Mouse (Mus musculus) heart, embryonic 11.5 days (tissue): ENCODE results near the gene Gpr34. TPM values are rescaled to one million over a fixed set of nuclear protein-coding genes. Genes with fewer than 3 reads are reported as not detected.

Source experiments
- ATAC-seq: fragments of 200-750 bp; cut with Nextera tagmentation; replicated peaks from 2 replicates; pipeline ENCODE4 v1.8.0; 2017; ENCODE audit warnings: moderate library complexity; ENCODE audit not compliant: insufficient number of reproducible peaks, low FRiP score, low TSS enrichment
- H3K27ac ChIP-seq: fragments of 300-500 bp; sonication (generic); 2 replicates; pipeline ENCODE4 v1.5.1; 2014; ENCODE audit warnings: mild to moderate bottlenecking, low read depth, low read length
- H3K27me3 ChIP-seq: fragments of 300-500 bp; sonication (generic); 2 replicates; pipeline ENCODE4 v1.6.1; 2014; ENCODE audit warnings: mild to moderate bottlenecking, low read length, mixed read lengths; ENCODE audit not compliant: control insufficient read depth, insufficient read depth
- H3K36me3 ChIP-seq: fragments of 300-500 bp; sonication (generic); 2 replicates; pipeline ENCODE4 v1.6.1; 2014; ENCODE audit warnings: mild to moderate bottlenecking, low read length, moderate library complexity, mixed read lengths; ENCODE audit not compliant: control insufficient read depth, insufficient read depth
- H3K4me1 ChIP-seq: fragments of 300-500 bp; sonication (generic); 2 replicates; pipeline ENCODE4 v1.6.1; 2014; ENCODE audit warnings: low read length; ENCODE audit not compliant: control insufficient read depth, insufficient read depth
- H3K4me2 ChIP-seq: fragments of 300-500 bp; sonication (generic); 2 replicates; pipeline ENCODE4 v1.6.1; 2014; ENCODE audit warnings: mild to moderate bottlenecking, moderate library complexity
- H3K4me3 ChIP-seq: fragments of 300-500 bp; sonication (generic); 2 replicates; pipeline ENCODE4 v1.5.1; 2014; ENCODE audit warnings: low read depth, low read length
- H3K9ac ChIP-seq: fragments of 300-500 bp; sonication (generic); 2 replicates; pipeline ENCODE4 v1.6.1; 2014; ENCODE audit warnings: mild to moderate bottlenecking, low read depth, low read length, moderate library complexity
- H3K9me3 ChIP-seq: fragments of 300-500 bp; sonication (generic); replicated peaks from 2 replicates; pipeline ENCODE4 v1.6.1; 2016; ENCODE audit warnings: low read length; ENCODE audit not compliant: control insufficient read depth
- WGBS: fragments of 180-500 bp; shearing (Covaris S2); extraction: QIAGEN DNeasy Blood & Tissue Kit; methylation state at CpG from one replicate; pipeline ENCODE4 v1.1.7; 2014; ENCODE audit not compliant: insufficient replicate concordance; 5-methylcytosine and 5-hydroxymethylcytosine counted together
- polyA plus RNA-seq: library from polyadenylated mRNA; unstranded; fragments of >200 nt; fragmentation: Nextera tagmentation; extraction: Ambion mirVana; gene quantifications from 2 replicates; pipeline ENCODE4 v1.2.1, GENCODE M21; 2014

The Gpr34 gene
- polyA plus RNA-seq, 1 experiment from 2014 or later: 0.62 TPM

- Histone ChIP-seq H3K4me3 (no peak overlapping the region), H3K27ac (no peak overlapping the region), H3K9me3 (no peaks in the 10 kb centered on the region), H3K36me3 (no peaks in the 10 kb centered on the region), H3K4me1 (no peaks in the 10 kb centered on the region), H3K9ac (no peak overlapping the region), H3K4me2 (no peak overlapping the region), H3K27me3 (no peaks in the 10 kb centered on the region)
- WGBS: 75% methylated on average over 4 of the region's 4 CpGs
- no peak for ATAC-seq
Observed at GRCm38 (mm10) chrX:13618476-13618875, 13.4 kb upstream of the Gpr34 start.

- ATAC-seq: no peak
- Histone ChIP-seq H3K4me2 (no peak overlapping the region), H3K4me3 (no peak overlapping the region), H3K9me3 (no peaks in the 10 kb centered on the region), H3K27ac (no peak overlapping the region), H3K4me1 (no peaks in the 10 kb centered on the region), H3K36me3 (no peaks in the 10 kb centered on the region), H3K27me3 (no peaks in the 10 kb centered on the region), H3K9ac (no peak overlapping the region)
- 73% methylated on average over 4 of the region's 4 CpGs for WGBS
Observed at GRCm38 (mm10) chrX:13621473-13621872, 10.4 kb upstream of the Gpr34 start.

GRCm38 (mm10) chrX:13622654-13623053 is 9.2 kb upstream of the Gpr34 start:
- WGBS: 85% methylated on average over 5 of the region's 5 CpGs

GRCm38 (mm10) chrX:13636398-13636797 is 4.5 kb downstream of the Gpr34 start:
- WGBS: 79% methylated on average over 1 of the region's 1 CpGs
- no peaks in the 10 kb centered on the region for H3K9me3 ChIP-seq
- ATAC-seq: no peak
- H3K4me1 ChIP-seq: no peaks in the 10 kb centered on the region
- no peak overlapping the region for H3K4me3 ChIP-seq
- no peaks in the 10 kb centered on the region for H3K36me3 ChIP-seq
- no peaks in the 10 kb centered on the region for H3K27me3 ChIP-seq
- no peak overlapping the region for H3K27ac ChIP-seq
- no peak overlapping the region for H3K4me2 ChIP-seq
- no peak overlapping the region for H3K9ac ChIP-seq

More at GRCm38 (mm10) chrX:13622654-13623053, 9.2 kb upstream of the Gpr34 start:
- Histone ChIP-seq H3K27me3 (no peaks in the 10 kb centered on the region), H3K4me3 (no peak overlapping the region), H3K4me2 (no peak overlapping the region), H3K9me3 (no peaks in the 10 kb centered on the region), H3K27ac (no peak overlapping the region), H3K9ac (no peak overlapping the region), H3K4me1 (no peaks in the 10 kb centered on the region), H3K36me3 (no peaks in the 10 kb centered on the region)
- no peak for ATAC-seq

- Histone ChIP-seq H3K9ac (no peak overlapping the region), H3K9me3 (no peaks in the 10 kb centered on the region), H3K4me2 (no peak overlapping the region), H3K27ac (no peak overlapping the region), H3K27me3 (no peaks in the 10 kb centered on the region), H3K4me3 (no peak overlapping the region), H3K4me1 (no peaks in the 10 kb centered on the region), H3K36me3 (no peaks in the 10 kb centered on the region)
- ATAC-seq: no peak
- WGBS: 30% methylated on average over 2 of the region's 2 CpGs
Observed at GRCm38 (mm10) chrX:13638894-13639293, 7.0 kb downstream of the Gpr34 start.

- no peaks in the 10 kb centered on the region for H3K27me3 ChIP-seq
- H3K4me3 ChIP-seq: no peak overlapping the region
- no peaks in the 10 kb centered on the region for H3K4me1 ChIP-seq
- no peak overlapping the region for H3K27ac ChIP-seq
- H3K4me2 ChIP-seq: no peak overlapping the region
- 83% methylated on average over 2 of the region's 2 CpGs for WGBS
- no peak for ATAC-seq
- H3K9ac ChIP-seq: no peak overlapping the region
- H3K9me3 ChIP-seq: no peaks in the 10 kb centered on the region
- no peaks in the 10 kb centered on the region for H3K36me3 ChIP-seq
Observed at GRCm38 (mm10) chrX:13651889-13652288, 20.0 kb downstream of the Gpr34 start.

- Histone ChIP-seq H3K36me3 (no peaks in the 10 kb centered on the region), H3K4me1 (no peaks in the 10 kb centered on the region), H3K4me3 (no peak overlapping the region), H3K9me3 (no peaks in the 10 kb centered on the region), H3K27me3 (no peaks in the 10 kb centered on the region), H3K4me2 (no peak overlapping the region), H3K27ac (no peak overlapping the region), H3K9ac (no peak overlapping the region)
- no peak for ATAC-seq
- WGBS: 86% methylated on average over 1 of the region's 1 CpGs
Observed at GRCm38 (mm10) chrX:13652291-13652690, 20.4 kb downstream of the Gpr34 start.

- H3K9me3 ChIP-seq: no peaks in the 10 kb centered on the region
- no peak for ATAC-seq
- no peak overlapping the region for H3K4me3 ChIP-seq
- no peak overlapping the region for H3K9ac ChIP-seq
- H3K27ac ChIP-seq: no peak overlapping the region
- no peaks in the 10 kb centered on the region for H3K27me3 ChIP-seq
- 81% methylated on average over 3 of the region's 3 CpGs for WGBS
- H3K36me3 ChIP-seq: no peaks in the 10 kb centered on the region
- H3K4me2 ChIP-seq: no peak overlapping the region
- no peaks in the 10 kb centered on the region for H3K4me1 ChIP-seq
Observed at GRCm38 (mm10) chrX:13655005-13655421, 23.1 kb downstream of the Gpr34 start.

GRCm38 (mm10) chrX:13655906-13656305 is 24.0 kb downstream of the Gpr34 start:
- Histone ChIP-seq H3K4me2 (no peak overlapping the region), H3K9ac (no peak overlapping the region), H3K4me3 (no peak overlapping the region), H3K9me3 (no peaks in the 10 kb centered on the region), H3K4me1 (no peaks in the 10 kb centered on the region), H3K27ac (no peak overlapping the region), H3K36me3 (no peaks in the 10 kb centered on the region), H3K27me3 (no peaks in the 10 kb centered on the region)
- 82% methylated on average over 6 of the region's 6 CpGs for WGBS
- no peak for ATAC-seq
